In the genomic region with DNA sequence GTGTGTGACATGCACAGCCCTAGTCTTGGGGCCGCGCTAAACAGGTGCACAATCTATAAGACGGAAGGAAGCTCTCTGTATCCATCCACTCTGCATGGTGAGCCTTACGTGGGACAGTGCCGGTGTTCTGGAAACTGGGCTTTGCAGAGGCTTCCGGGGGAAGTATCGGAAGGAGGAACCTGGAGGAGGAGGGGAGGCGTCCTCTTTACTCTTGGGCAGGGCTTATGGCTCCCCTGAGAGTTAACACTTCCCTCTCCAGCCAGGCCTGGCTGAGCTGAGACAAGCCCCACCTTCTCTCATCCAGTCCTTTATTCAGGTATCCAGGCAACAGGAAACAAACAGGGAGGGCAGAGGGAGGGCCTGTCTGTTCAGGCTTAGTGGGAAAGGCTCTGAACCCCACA, we compare ENCODE assay signal across 8 mouse cellular contexts. TPM values are rescaled to one million over a fixed set of nuclear protein-coding genes. Genes with fewer than 3 reads are reported as not detected.
A peak's percentile ranks its signal among the peaks of the same experiment; 100 is the strongest.
DNase-seq lines count a peak whose midpoint lies in the region; ATAC-seq and TF ChIP-seq lines count a peak whose summit lies in the region.

No protein-coding gene starts in this region.

- H3K27me3 ChIP-seq in CH12.LX (replicated peaks) = peaks cover 10% of the 10 kb centered on the region
- H3K27me3 ChIP-seq in forebrain, embryonic 16.5 days (replicated peaks; ENCODE audit: control insufficient read depth, insufficient read depth, low read length) = no peaks in the 10 kb centered on the region
- no peaks in the 10 kb centered on the region for H3K27me3 ChIP-seq in hindbrain, embryonic 16.5 days (replicated peaks; ENCODE audit: control insufficient read depth, insufficient read depth, low read length)
- no peaks in the 10 kb centered on the region for H3K27me3 ChIP-seq in limb, embryonic 11.5 days (ENCODE audit: control insufficient read depth, insufficient read depth, low read length)
- H3K27me3 ChIP-seq in midbrain, embryonic 10.5 days (ENCODE audit: low read depth, poor library complexity, severe bottlenecking) = peaks cover 35% of the 10 kb centered on the region

- no peaks in the 10 kb centered on the region for H3K36me3 ChIP-seq in CH12.LX (replicated peaks in 1 of 2; ENCODE audit: control insufficient read depth in 1 of 2, insufficient read depth in 1 of 2, low read length in 1 of 2)
- H3K36me3 ChIP-seq in forebrain, embryonic 16.5 days (ENCODE audit: control insufficient read depth, insufficient read depth) = no peaks in the 10 kb centered on the region
- H3K36me3 ChIP-seq in hindbrain, embryonic 16.5 days (ENCODE audit: control insufficient read depth, insufficient read depth, low read length) = no peaks in the 10 kb centered on the region
- H3K36me3 ChIP-seq in limb, embryonic 11.5 days (ENCODE audit: control insufficient read depth, insufficient read depth, low read length) = no peaks in the 10 kb centered on the region
- no peaks in the 10 kb centered on the region for H3K36me3 ChIP-seq in midbrain, embryonic 10.5 days

- no peaks in the 10 kb centered on the region for H3K9me3 ChIP-seq in CH12.LX (replicated peaks; ENCODE audit: low read length)
- no peaks in the 10 kb centered on the region for H3K9me3 ChIP-seq in forebrain, embryonic 16.5 days (ENCODE audit: control insufficient read depth, low read length)
- no peaks in the 10 kb centered on the region for H3K9me3 ChIP-seq in hindbrain, embryonic 16.5 days (ENCODE audit: control insufficient read depth, low read length)
- no peaks in the 10 kb centered on the region for H3K9me3 ChIP-seq in limb, embryonic 11.5 days (ENCODE audit: control insufficient read depth, low read length)
- no peaks in the 10 kb centered on the region for H3K9me3 ChIP-seq in midbrain, embryonic 10.5 days (replicated peaks)

- no peak for TF ChIP-seq RAD21 in CH12.LX (IDR thresholded peaks at IDR 0.05; ENCODE audit: low read depth, low read length)

- DNase-seq in CH12.LX (ENCODE audit: extremely low read depth) = peak; percentile 92
- DNase-seq in WW6 (ENCODE audit: low read depth, low spot score) = peak; percentile 79
- DNase-seq in limb, embryonic 11.5 days (ENCODE audit: low spot score) = peak; percentile 59
- DNase-seq in midbrain, embryonic 10.5 days (ENCODE audit: low spot score) = peak; percentile 77
- peak; percentile 42 for DNase-seq in skeletal muscle tissue, adult 2 months (ENCODE audit: low read depth, low spot score)
- DNase-seq in cerebellum, adult 11 months = no peak

- H3K79me2 ChIP-seq in CH12.LX (replicated peaks; ENCODE audit: control insufficient read depth, extremely low read depth, insufficient read depth, poor library complexity, severe bottlenecking) = no peaks in the 10 kb centered on the region

- peak overlapping the region; percentile 87 for H3K4me2 ChIP-seq in CH12.LX (ENCODE audit: insufficient read depth, low read depth, poor library complexity, severe bottlenecking)
- H3K4me2 ChIP-seq in forebrain, embryonic 16.5 days (ENCODE audit: low read length) = peak overlapping the region; percentile 58
- H3K4me2 ChIP-seq in hindbrain, embryonic 16.5 days (ENCODE audit: low read length) = peak overlapping the region; percentile 65
- peak overlapping the region; percentile 60 for H3K4me2 ChIP-seq in limb, embryonic 11.5 days (ENCODE audit: low read depth, severe bottlenecking)

- peaks cover 8 to 35% of the 10 kb centered on the region in 2 experiments for H3K4me1 ChIP-seq in CH12.LX (ENCODE audit: control insufficient read depth in 1 of 2, insufficient read depth in 2 of 2)
- H3K4me1 ChIP-seq in forebrain, embryonic 16.5 days (replicated peaks; ENCODE audit: control insufficient read depth, insufficient read depth, low read length) = peaks cover 11% of the 10 kb centered on the region
- H3K4me1 ChIP-seq in hindbrain, embryonic 16.5 days (ENCODE audit: control insufficient read depth, insufficient read depth, low read depth, low read length) = peaks cover 17% of the 10 kb centered on the region
- peaks cover 22% of the 10 kb centered on the region for H3K4me1 ChIP-seq in limb, embryonic 11.5 days (ENCODE audit: control insufficient read depth, insufficient read depth, low read length)
- H3K4me1 ChIP-seq in midbrain, embryonic 10.5 days = peaks cover 52% of the 10 kb centered on the region

- in situ Hi-C loops in CH12.LX (cut with MboI; ENCODE audit: low pct_ligation_motif_present, low pct_unique_long_range_greater_than_20kb, low sequenced_read_pairs) = loop anchor here (5.0 kb wide), 1 partner anchor 37 kb away; no protein-coding TSS in a partner anchor

- TF ChIP-seq EP300 in CH12.LX (IDR thresholded peaks at IDR 0.05; ENCODE audit: low read length) = peak; percentile 44; the same call in 1 of the 2 replicates

- ATAC-seq in forebrain, embryonic 16.5 days = peak; percentile 93
- ATAC-seq in hindbrain, embryonic 16.5 days = peak; percentile 88
- ATAC-seq in limb, embryonic 11.5 days (ENCODE audit: insufficient number of reproducible peaks, low FRiP score, low TSS enrichment, low read depth) = peak; percentile 70

- H3K4me3 ChIP-seq in CH12.LX (replicated peaks in 1 of 3; ENCODE audit: low read depth in 2 of 3, low read length in 2 of 3, poor library complexity in 1 of 3) = peak overlapping the region; percentile 65 to 69 (median 66)
- H3K4me3 ChIP-seq in forebrain, embryonic 16.5 days (replicated peaks; ENCODE audit: low read length) = peak overlapping the region; percentile 45
- H3K4me3 ChIP-seq in hindbrain, embryonic 16.5 days (ENCODE audit: low read length) = peak overlapping the region; percentile 48
- peak overlapping the region; percentile 25; the same call in 1 of the 2 replicates for H3K4me3 ChIP-seq in limb, embryonic 11.5 days (ENCODE audit: low read depth, low read length)
- peak overlapping the region; percentile 57 for H3K4me3 ChIP-seq in midbrain, embryonic 10.5 days

- 0% methylated on average over 8 of the region's 8 CpGs for WGBS in forebrain, embryonic 16.5 days
- WGBS in hindbrain, embryonic 16.5 days = 1% methylated on average over 8 of the region's 8 CpGs
- WGBS in limb, embryonic 11.5 days = under 1% methylated on average over 8 of the region's 8 CpGs
- WGBS in midbrain, embryonic 10.5 days = under 1% methylated on average over 8 of the region's 8 CpGs

- dilution Hi-C loops in CH12.LX (cut with MboI; ENCODE audit: extremely low pct_ligation_motif_present, extremely low pct_unique_long_range_greater_than_20kb, low sequenced_read_pairs) = no loop called here

- no peak for TF ChIP-seq CTCF in CH12.LX (conservative IDR thresholded peaks at IDR 0.05 in 1 of 2, IDR thresholded peaks at IDR 0.05 in 1 of 2; ENCODE audit: low read depth in 2 of 2, low read length in 2 of 2)

- peak overlapping the region; percentile 47 for H3K9ac ChIP-seq in CH12.LX (ENCODE audit: insufficient read depth, low read depth)
- peak overlapping the region; percentile 52 for H3K9ac ChIP-seq in forebrain, embryonic 16.5 days (replicated peaks; ENCODE audit: low read depth, low read length)
- peak overlapping the region; percentile 56 for H3K9ac ChIP-seq in hindbrain, embryonic 16.5 days (ENCODE audit: low read depth, low read length)
- H3K9ac ChIP-seq in limb, embryonic 11.5 days (ENCODE audit: low read length) = no peak overlapping the region

- TF ChIP-seq POLR2A in CH12.LX (IDR thresholded peaks at IDR 0.05; ENCODE audit: low read depth, low read length) = peak; percentile 69

- no peak overlapping the region for H3K27ac ChIP-seq in CH12.LX (ENCODE audit: insufficient read depth, low read depth)
- H3K27ac ChIP-seq in forebrain, embryonic 16.5 days (ENCODE audit: low read length) = no peak overlapping the region
- H3K27ac ChIP-seq in hindbrain, embryonic 16.5 days (ENCODE audit: low read depth, low read length) = no peak overlapping the region
- H3K27ac ChIP-seq in limb, embryonic 11.5 days (replicated peaks; ENCODE audit: low read depth, low read length) = no peak overlapping the region
- H3K27ac ChIP-seq in midbrain, embryonic 10.5 days (replicated peaks) = peak overlapping the region; percentile 74

RNA-seq across cellular contexts. Expression of a gene that starts 5.2 kb away (rescaled TPM):
- total RNA-seq in CH12.LX (2012; rRNA removed) (0.13 and 0.17 TPM in 2 replicates), CH12.LX (2014; rRNA removed) (not detected in 2 replicates)
- 0.18 and 0.29 TPM in 2 replicates for polyA plus RNA-seq in CH12.LX (2012; ENCODE audit: insufficient read length, low read depth)
- polyA plus RNA-seq in forebrain, embryonic 16.5 days (2015; fragmentation: Nextera tagmentation; extraction: Ambion mirVana) = 0.14 TPM in 1 of 2 replicates, not detected in the other
- 0.84 and 1.2 TPM in 2 replicates for polyA plus RNA-seq in hindbrain, embryonic 16.5 days (2015; fragmentation: Nextera tagmentation; extraction: Ambion mirVana)
- polyA plus RNA-seq in limb, embryonic 11.5 days (2014; fragmentation: Nextera tagmentation; extraction: Ambion mirVana) = 0.14 TPM in 1 of 2 replicates, not detected in the other
- 0.17 TPM in 1 of 2 replicates, not detected in the other for polyA plus RNA-seq in midbrain, embryonic 10.5 days (2016; fragmentation: Nextera tagmentation; extraction: Ambion mirVana)

RNA-seq across cellular contexts. Expression of a gene that starts 29.9 kb away (rescaled TPM):
- not detected in 2 replicates for total RNA-seq in CH12.LX (2012; rRNA removed)
- total RNA-seq in CH12.LX (2014; rRNA removed) = not detected in 2 replicates
- polyA plus RNA-seq in CH12.LX (2012; ENCODE audit: insufficient read length, low read depth) = not detected in 2 replicates
- 1.8 and 3.0 TPM in 2 replicates for polyA plus RNA-seq in forebrain, embryonic 16.5 days (2015; fragmentation: Nextera tagmentation; extraction: Ambion mirVana)
- 4.9 and 5.4 TPM in 2 replicates for polyA plus RNA-seq in hindbrain, embryonic 16.5 days (2015; fragmentation: Nextera tagmentation; extraction: Ambion mirVana)
- 0.68 and 1.3 TPM in 2 replicates for polyA plus RNA-seq in limb, embryonic 11.5 days (2014; fragmentation: Nextera tagmentation; extraction: Ambion mirVana)
- 1.0 and 1.7 TPM in 2 replicates for polyA plus RNA-seq in midbrain, embryonic 10.5 days (2016; fragmentation: Nextera tagmentation; extraction: Ambion mirVana)

RNA-seq across cellular contexts. Expression of a gene that starts 39.8 kb away (rescaled TPM):
- total RNA-seq in CH12.LX (2012; rRNA removed) = 0.30 and 0.42 TPM in 2 replicates
- 1.00 and 1.1 TPM in 2 replicates for total RNA-seq in CH12.LX (2014; rRNA removed)
- 1.8 and 2.3 TPM in 2 replicates for polyA plus RNA-seq in CH12.LX (2012; ENCODE audit: insufficient read length, low read depth)
- not detected in 2 replicates for polyA plus RNA-seq in forebrain, embryonic 16.5 days (2015; fragmentation: Nextera tagmentation; extraction: Ambion mirVana)
- not detected in 2 replicates for polyA plus RNA-seq in hindbrain, embryonic 16.5 days (2015; fragmentation: Nextera tagmentation; extraction: Ambion mirVana)
- polyA plus RNA-seq in limb, embryonic 11.5 days (2014; fragmentation: Nextera tagmentation; extraction: Ambion mirVana) = 0.08 and 0.18 TPM in 2 replicates
- polyA plus RNA-seq in midbrain, embryonic 10.5 days (2016; fragmentation: Nextera tagmentation; extraction: Ambion mirVana) = not detected in 2 replicates

RNA-seq across cellular contexts. Expression of a gene that starts 50.7 kb away (rescaled TPM):
- total RNA-seq in CH12.LX (2012; rRNA removed) = 179 and 206 TPM in 2 replicates
- 145 and 172 TPM in 2 replicates for total RNA-seq in CH12.LX (2014; rRNA removed)
- polyA plus RNA-seq in CH12.LX (2012; ENCODE audit: insufficient read length, low read depth) = 281 and 337 TPM in 2 replicates
- polyA plus RNA-seq in forebrain, embryonic 16.5 days (2015; fragmentation: Nextera tagmentation; extraction: Ambion mirVana) = 53.4 and 56.8 TPM in 2 replicates
- 71.7 and 84.9 TPM in 2 replicates for polyA plus RNA-seq in hindbrain, embryonic 16.5 days (2015; fragmentation: Nextera tagmentation; extraction: Ambion mirVana)
- 53.6 and 56.0 TPM in 2 replicates for polyA plus RNA-seq in limb, embryonic 11.5 days (2014; fragmentation: Nextera tagmentation; extraction: Ambion mirVana)
- 70.8 and 79.2 TPM in 2 replicates for polyA plus RNA-seq in midbrain, embryonic 10.5 days (2016; fragmentation: Nextera tagmentation; extraction: Ambion mirVana)

RNA-seq across cellular contexts. Expression of a gene that starts 51.8 kb away (rescaled TPM):
- not detected in 2 replicates for total RNA-seq in CH12.LX (2012; rRNA removed)
- total RNA-seq in CH12.LX (2014; rRNA removed) = not detected in 2 replicates
- polyA plus RNA-seq in CH12.LX (2012; ENCODE audit: insufficient read length, low read depth) = not detected in 2 replicates
- polyA plus RNA-seq in forebrain, embryonic 16.5 days (2015; fragmentation: Nextera tagmentation; extraction: Ambion mirVana) = not detected in 2 replicates
- polyA plus RNA-seq in hindbrain, embryonic 16.5 days (2015; fragmentation: Nextera tagmentation; extraction: Ambion mirVana) = 0.13 and 0.15 TPM in 2 replicates
- 1.1 and 1.7 TPM in 2 replicates for polyA plus RNA-seq in limb, embryonic 11.5 days (2014; fragmentation: Nextera tagmentation; extraction: Ambion mirVana)
- 0.22 and 0.42 TPM in 2 replicates for polyA plus RNA-seq in midbrain, embryonic 10.5 days (2016; fragmentation: Nextera tagmentation; extraction: Ambion mirVana)
